Mouse (Mus musculus) heart, embryonic 14.5 days (tissue): ENCODE measurements at regions not wholly inside any gene's neighbourhood (a gene's known extent, or its start where the extent isn't known, plus 50 kb on each side); places are given as distances from the start of the nearest gene placed in this dataset.

Experiments used
- ATAC-seq: fragments of 200-750 bp; cut with Nextera tagmentation; 2 replicates; pipeline ENCODE4 v1.8.0; 2017; ENCODE audit warnings: low read depth, moderate TSS enrichment; ENCODE audit not compliant: insufficient number of reproducible peaks, insufficient read depth, low FRiP score
- H3K27ac ChIP-seq, 2 experiments: fragments of 200-500 bp in 1 of 2; fragments of 300-500 bp in 1 of 2; sonication (generic) in 1 of 2; replicated peaks in 1 of 2; 2 replicates each; pipeline ENCODE4 v1.5.1; 2012 to 2014; ENCODE audit warnings: low read depth in 2 of 2, low read length in 2 of 2, control low read depth in 1 of 2, mild to moderate bottlenecking in 1 of 2, mixed read lengths in 1 of 2; ENCODE audit not compliant: control insufficient read depth in 1 of 2, insufficient read depth in 1 of 2
- H3K27me3 ChIP-seq: fragments of 300-500 bp; sonication (generic); 2 replicates; pipeline ENCODE4 v1.6.1; 2014; ENCODE audit warnings: mild to moderate bottlenecking, low read length, control low read depth; ENCODE audit not compliant: control insufficient read depth, insufficient read depth
- H3K36me3 ChIP-seq: fragments of 300-500 bp; sonication (generic); 2 replicates; pipeline ENCODE4 v1.6.1; 2014; ENCODE audit warnings: mild to moderate bottlenecking, control low read depth, low read length, mixed read lengths; ENCODE audit not compliant: control insufficient read depth, insufficient read depth
- H3K4me1 ChIP-seq, 2 experiments: fragments of 200-500 bp in 1 of 2; fragments of 300-500 bp in 1 of 2; sonication (generic) in 1 of 2; 2 replicates each; pipeline ENCODE4 v1.6.1; 2012 to 2014; ENCODE audit warnings: low read length in 2 of 2, control low read depth in 1 of 2, mixed read lengths in 1 of 2; ENCODE audit not compliant: control insufficient read depth in 2 of 2, insufficient read depth in 2 of 2
- H3K4me2 ChIP-seq: fragments of 300-500 bp; sonication (generic); 2 replicates; pipeline ENCODE4 v1.6.1; 2014; ENCODE audit warnings: mild to moderate bottlenecking, low read length
- H3K4me3 ChIP-seq, 2 experiments: fragments of 200-500 bp in 1 of 2; fragments of 300-500 bp in 1 of 2; sonication (generic) in 1 of 2; 2 replicates each; pipeline ENCODE4 v1.5.1; 2012 to 2014; ENCODE audit warnings: low read length in 2 of 2, mild to moderate bottlenecking in 2 of 2, control low read depth in 1 of 2, low read depth in 1 of 2, moderate library complexity in 1 of 2; ENCODE audit not compliant: control insufficient read depth in 1 of 2, insufficient read depth in 1 of 2
- H3K9ac ChIP-seq: fragments of 300-500 bp; sonication (generic); 2 replicates; pipeline ENCODE4 v1.6.1; 2014; ENCODE audit warnings: mild to moderate bottlenecking, low read length
- H3K9me3 ChIP-seq: fragments of 300-500 bp; sonication (generic); 2 replicates; pipeline ENCODE4 v1.6.1; 2016; ENCODE audit warnings: low read length, control low read depth; ENCODE audit not compliant: control insufficient read depth
- WGBS: fragments of 180-500 bp; shearing (Covaris S2); extraction: QIAGEN DNeasy Blood & Tissue Kit; methylation state at CpG from one replicate; pipeline ENCODE4 v1.1.7; 2014; 5-methylcytosine and 5-hydroxymethylcytosine counted together

- no peak overlapping the region for H3K4me2 ChIP-seq
- ATAC-seq, result no peak
- peaks cover 17 to 18% of the 10 kb centered on the region in 2 experiments for H3K4me1 ChIP-seq
- no peak overlapping the region for H3K27ac ChIP-seq
- H3K9me3 ChIP-seq, result no peaks in the 10 kb centered on the region
- H3K4me3 ChIP-seq, result no peak overlapping the region
- H3K9ac ChIP-seq, result no peak overlapping the region
- no peaks in the 10 kb centered on the region for H3K36me3 ChIP-seq
- 60% methylated on average over 8 of the region's 8 CpGs for WGBS
- H3K27me3 ChIP-seq, result no peaks in the 10 kb centered on the region
Observed at GRCm38 (mm10) chr2:144173358-144174106, 96.9 kb upstream of the Mgme1 start.

- ATAC-seq, result no peak
- no peak overlapping the region for H3K27ac ChIP-seq
- 71% methylated on average over 5 of the region's 5 CpGs for WGBS
- H3K4me2 ChIP-seq, result no peak overlapping the region
- no peaks in the 10 kb centered on the region for H3K36me3 ChIP-seq
- no peak overlapping the region for H3K9ac ChIP-seq
- H3K4me3 ChIP-seq, result no peak overlapping the region
- peaks cover 17 to 18% of the 10 kb centered on the region in 2 experiments for H3K4me1 ChIP-seq
- H3K27me3 ChIP-seq, result no peaks in the 10 kb centered on the region
- H3K9me3 ChIP-seq, result no peaks in the 10 kb centered on the region
Observed at GRCm38 (mm10) chr2:144174366-144175035, 96.0 kb upstream of the Mgme1 start.

GRCm38 (mm10) chr2:144176508-144177170, 93.8 kb upstream of the Mgme1 start:
- no peaks in the 10 kb centered on the region for H3K36me3 ChIP-seq
- H3K9ac ChIP-seq, result peak overlapping the region; percentile 59
- peak overlapping the region; percentile 31; the same call in 1 of the 2 replicates for H3K4me2 ChIP-seq
- no peaks in the 10 kb centered on the region for H3K9me3 ChIP-seq
- no peak overlapping the region for H3K4me3 ChIP-seq
- H3K27me3 ChIP-seq, result no peaks in the 10 kb centered on the region
- peaks cover 18% of the 10 kb centered on the region in 2 experiments for H3K4me1 ChIP-seq
- peak overlapping the region; percentile 90 to 98 for H3K27ac ChIP-seq
- 70% methylated on average over 9 of the region's 9 CpGs for WGBS
- ATAC-seq, result no peak

- Histone ChIP-seq H3K4me2 (peak overlapping the region; percentile 31), H3K9me3 (no peaks in the 10 kb centered on the region), H3K4me3 (no peak overlapping the region), H3K9ac (peak overlapping the region; percentile 59), H3K4me1 (peaks cover 20 to 23% of the 10 kb centered on the region in 2 experiments), H3K27me3 (no peaks in the 10 kb centered on the region), H3K36me3 (no peaks in the 10 kb centered on the region), H3K27ac (peak overlapping the region; percentile 90 to 98)
- WGBS, result 0% methylated on average over 6 of the region's 6 CpGs
- ATAC-seq, result peak; percentile 80
Observed at GRCm38 (mm10) chr2:144177268-144177667, 93.2 kb upstream of the Mgme1 start.

GRCm38 (mm10) chr2:144177920-144178319, 92.5 kb upstream of the Mgme1 start:
- H3K4me1 ChIP-seq, result peaks cover 20 to 23% of the 10 kb centered on the region in 2 experiments
- no peak overlapping the region for H3K4me3 ChIP-seq
- no peaks in the 10 kb centered on the region for H3K9me3 ChIP-seq
- H3K4me2 ChIP-seq, result peak overlapping the region; percentile 31; the same call in 1 of the 2 replicates
- H3K27ac ChIP-seq, result peak overlapping the region; percentile 90 to 98
- H3K27me3 ChIP-seq, result no peaks in the 10 kb centered on the region
- no peaks in the 10 kb centered on the region for H3K36me3 ChIP-seq
- no peak for ATAC-seq
- peak overlapping the region; percentile 59; the same call in 1 of the 2 replicates for H3K9ac ChIP-seq
- 46% methylated on average over 6 of the region's 6 CpGs for WGBS

GRCm38 (mm10) chr2:144182108-144182507, 88.4 kb upstream of the Mgme1 start:
- Histone ChIP-seq H3K36me3 (no peaks in the 10 kb centered on the region), H3K27me3 (no peaks in the 10 kb centered on the region), H3K27ac (no peak overlapping the region), H3K9ac (no peak overlapping the region), H3K4me2 (no peak overlapping the region), H3K4me3 (no peak overlapping the region), H3K4me1 (peaks cover 18 to 20% of the 10 kb centered on the region in 2 experiments), H3K9me3 (no peaks in the 10 kb centered on the region)
- WGBS, result 61% methylated on average over 5 of the region's 5 CpGs
- no peak for ATAC-seq

- no peak overlapping the region for H3K9ac ChIP-seq
- H3K4me1 ChIP-seq, result peaks cover 15% of the 10 kb centered on the region in 2 experiments
- no peaks in the 10 kb centered on the region for H3K36me3 ChIP-seq
- WGBS, result 65% methylated on average over 7 of the region's 7 CpGs
- no peak overlapping the region for H3K4me2 ChIP-seq
- no peak overlapping the region for H3K27ac ChIP-seq
- H3K9me3 ChIP-seq, result no peaks in the 10 kb centered on the region
- no peak overlapping the region for H3K4me3 ChIP-seq
- H3K27me3 ChIP-seq, result no peaks in the 10 kb centered on the region
- no peak for ATAC-seq
Observed at GRCm38 (mm10) chr2:144182542-144182941, 87.9 kb upstream of the Mgme1 start.
